Mouse (Mus musculus) limb, embryonic 15.5 days (tissue): ENCODE measurements around the gene Bsn. TPM values are rescaled to one million over a fixed set of nuclear protein-coding genes. Genes with fewer than 3 reads are reported as not detected.

Experiments used
- ATAC-seq: fragments of 200-750 bp; cut with Nextera tagmentation; 2 replicates; pipeline ENCODE4 v1.8.0; 2017; ENCODE audit warnings: low read depth, moderate TSS enrichment; ENCODE audit not compliant: insufficient number of reproducible peaks, low FRiP score, low TSS enrichment
- H3K27ac ChIP-seq: fragments of 300-500 bp; sonication (generic); 2 replicates; pipeline ENCODE4 v1.5.1; 2015; ENCODE audit warnings: moderate library complexity, mild to moderate bottlenecking, inconsistent platforms
- H3K27me3 ChIP-seq: fragments of 300-500 bp; sonication (generic); 2 replicates; pipeline ENCODE4 v1.6.1; 2015; ENCODE audit warnings: inconsistent platforms
- H3K36me3 ChIP-seq: fragments of 300-500 bp; sonication (generic); 2 replicates; pipeline ENCODE4 v1.6.1; 2015; ENCODE audit warnings: inconsistent platforms
- H3K4me1 ChIP-seq: fragments of 300-500 bp; sonication (generic); 2 replicates; pipeline ENCODE4 v1.6.1; 2015; ENCODE audit warnings: inconsistent platforms
- H3K4me2 ChIP-seq: fragments of 300-500 bp; sonication (generic); 2 replicates; pipeline ENCODE4 v1.6.1; 2015; ENCODE audit warnings: mild to moderate bottlenecking, inconsistent platforms
- H3K4me3 ChIP-seq: fragments of 300-500 bp; sonication (generic); 2 replicates; pipeline ENCODE4 v1.5.1; 2015; ENCODE audit warnings: mild to moderate bottlenecking, inconsistent platforms
- H3K9ac ChIP-seq: fragments of 300-500 bp; sonication (generic); 2 replicates; pipeline ENCODE4 v1.6.1; 2015; ENCODE audit warnings: inconsistent platforms
- H3K9me3 ChIP-seq: fragments of 300-500 bp; sonication (generic); 2 replicates; pipeline ENCODE4 v1.6.1; 2016; ENCODE audit warnings: inconsistent platforms
- WGBS: fragments of 180-500 bp; shearing (Covaris S2); methylation state at CpG from one replicate; pipeline ENCODE4 v1.1.7; 2015; 5-methylcytosine and 5-hydroxymethylcytosine counted together
- polyA plus RNA-seq: library from polyadenylated mRNA; unstranded; fragments of >200 nt; fragmentation: Nextera tagmentation; extraction: Ambion mirVana; gene quantifications from 2 replicates; pipeline ENCODE4 v1.2.1, GENCODE M21; 2015

The Bsn gene
- polyA plus RNA-seq, 1 experiment from 2014 or later, result 0.82 TPM

- no peak overlapping the region for H3K4me3 ChIP-seq
- ATAC-seq, result no peak
- 84% methylated on average over 6 of the region's 6 CpGs for WGBS
- no peaks in the 10 kb centered on the region for H3K27me3 ChIP-seq
- H3K4me1 ChIP-seq, result peaks cover 31% of the 10 kb centered on the region
- H3K27ac ChIP-seq, result no peak overlapping the region
- peaks cover 88% of the 10 kb centered on the region for H3K36me3 ChIP-seq
- H3K9ac ChIP-seq, result no peak overlapping the region
- no peaks in the 10 kb centered on the region for H3K9me3 ChIP-seq
- H3K4me2 ChIP-seq, result no peak overlapping the region
Observed at GRCm38 (mm10) chr9:108055661-108056237, 134.4 kb downstream of the Bsn start.

GRCm38 (mm10) chr9:108055061-108055460 is 135.1 kb downstream of the Bsn start:
- H3K36me3 ChIP-seq, result peaks cover 87% of the 10 kb centered on the region
- no peak overlapping the region for H3K4me3 ChIP-seq
- WGBS, result 71% methylated on average over 1 of the region's 1 CpGs
- H3K27ac ChIP-seq, result no peak overlapping the region
- ATAC-seq, result no peak
- H3K4me1 ChIP-seq, result peaks cover 38% of the 10 kb centered on the region
- H3K9me3 ChIP-seq, result no peaks in the 10 kb centered on the region
- H3K9ac ChIP-seq, result no peak overlapping the region
- no peak overlapping the region for H3K4me2 ChIP-seq
- no peaks in the 10 kb centered on the region for H3K27me3 ChIP-seq

GRCm38 (mm10) chr9:108054331-108055040 is 135.7 kb downstream of the Bsn start:
- Histone ChIP-seq H3K36me3 (peaks cover 81% of the 10 kb centered on the region), H3K9ac (no peak overlapping the region), H3K4me1 (peaks cover 44% of the 10 kb centered on the region), H3K9me3 (no peaks in the 10 kb centered on the region), H3K4me2 (no peak overlapping the region), H3K4me3 (no peak overlapping the region), H3K27ac (no peak overlapping the region), H3K27me3 (no peaks in the 10 kb centered on the region)
- 87% methylated on average over 22 of the region's 22 CpGs for WGBS
- no peak for ATAC-seq

GRCm38 (mm10) chr9:108053665-108054225 is 136.4 kb downstream of the Bsn start:
- WGBS, result 90% methylated on average over 15 of the region's 15 CpGs
- peaks cover 74% of the 10 kb centered on the region for H3K36me3 ChIP-seq
- peak overlapping the region; percentile 23 for H3K4me3 ChIP-seq
- ATAC-seq, result no peak
- H3K4me2 ChIP-seq, result peak overlapping the region; percentile 43; the same call in 1 of the 2 replicates
- H3K9ac ChIP-seq, result no peak overlapping the region
- H3K27me3 ChIP-seq, result no peaks in the 10 kb centered on the region
- no peaks in the 10 kb centered on the region for H3K9me3 ChIP-seq
- peaks cover 45% of the 10 kb centered on the region for H3K4me1 ChIP-seq
- H3K27ac ChIP-seq, result peak overlapping the region; percentile 72

- peaks cover 50% of the 10 kb centered on the region for H3K4me1 ChIP-seq
- peaks cover 67% of the 10 kb centered on the region for H3K36me3 ChIP-seq
- peak within 1 kb of the TSS; percentile 23 for H3K4me3 ChIP-seq
- no peaks in the 10 kb centered on the region for H3K27me3 ChIP-seq
- no peak within 1 kb of the TSS for H3K9ac ChIP-seq
- H3K9me3 ChIP-seq, result no peaks in the 10 kb centered on the region
- H3K27ac ChIP-seq, result peak within 1 kb of the TSS; percentile 72
- 54% methylated on average over 20 of the region's 20 CpGs for WGBS
- peak; percentile 37 for ATAC-seq
- peak within 1 kb of the TSS; percentile 43 for H3K4me2 ChIP-seq
Observed at GRCm38 (mm10) chr9:108052885-108053664, 137.1 kb downstream of the Bsn start, which contains the start of gene Amigo3. Gene Amigo3, plus strand, starts transcription at chr9:108053159.

- Histone ChIP-seq H3K4me1 (peaks cover 57% of the 10 kb centered on the region), H3K9ac (no peak overlapping the region), H3K9me3 (no peaks in the 10 kb centered on the region), H3K4me2 (no peak overlapping the region), H3K27me3 (no peaks in the 10 kb centered on the region), H3K27ac (peak overlapping the region; percentile 61), H3K36me3 (peaks cover 63% of the 10 kb centered on the region), H3K4me3 (no peak overlapping the region)
- ATAC-seq, result no peak
- WGBS, result 67% methylated on average over 7 of the region's 7 CpGs
Observed at GRCm38 (mm10) chr9:108052411-108052810, 137.8 kb downstream of the Bsn start.

- no peak for ATAC-seq
- H3K4me2 ChIP-seq, result no peak overlapping the region
- no peaks in the 10 kb centered on the region for H3K9me3 ChIP-seq
- H3K4me1 ChIP-seq, result peaks cover 57% of the 10 kb centered on the region
- H3K4me3 ChIP-seq, result no peak overlapping the region
- WGBS, result 80% methylated on average over 4 of the region's 4 CpGs
- peaks cover 63% of the 10 kb centered on the region for H3K36me3 ChIP-seq
- H3K27ac ChIP-seq, result peak overlapping the region; percentile 61; the same call in 1 of the 2 replicates
- no peak overlapping the region for H3K9ac ChIP-seq
- H3K27me3 ChIP-seq, result no peaks in the 10 kb centered on the region
Observed at GRCm38 (mm10) chr9:108051931-108052220, 138.3 kb downstream of the Bsn start.

GRCm38 (mm10) chr9:108051184-108051930 is 138.8 kb downstream of the Bsn start:
- no peaks in the 10 kb centered on the region for H3K9me3 ChIP-seq
- H3K27ac ChIP-seq, result 0 out of 2 replicates have a peak overlapping the region, but pooled peaks have one; percentile 61
- ATAC-seq, result no peak
- 92% methylated on average over 15 of the region's 15 CpGs for WGBS
- peaks cover 63% of the 10 kb centered on the region for H3K36me3 ChIP-seq
- peaks cover 57% of the 10 kb centered on the region for H3K4me1 ChIP-seq
- no peak overlapping the region for H3K4me2 ChIP-seq
- no peak overlapping the region for H3K9ac ChIP-seq
- no peaks in the 10 kb centered on the region for H3K27me3 ChIP-seq
- no peak overlapping the region for H3K4me3 ChIP-seq

GRCm38 (mm10) chr9:108049561-108050251 is 140.5 kb downstream of the Bsn start:
- Histone ChIP-seq H3K4me3 (peak overlapping the region; percentile 79), H3K27ac (peak overlapping the region; percentile 83), H3K4me2 (peak overlapping the region; percentile 75), H3K9ac (peak overlapping the region; percentile 62), H3K36me3 (peaks cover 63% of the 10 kb centered on the region), H3K4me1 (peaks cover 57% of the 10 kb centered on the region), H3K9me3 (no peaks in the 10 kb centered on the region), H3K27me3 (no peaks in the 10 kb centered on the region)
- whole genome bisulfite sequencing, result 39% methylated on average over 15 of the region's 15 CpGs
- no peak for ATAC-seq

- peak; percentile 92 for ATAC-seq
- Histone ChIP-seq H3K9me3 (no peaks in the 10 kb centered on the region), H3K4me1 (peaks cover 57% of the 10 kb centered on the region), H3K36me3 (peaks cover 60% of the 10 kb centered on the region), H3K9ac (peak within 1 kb of the TSS; percentile 62), H3K4me3 (peak within 1 kb of the TSS; percentile 79), H3K4me2 (peak within 1 kb of the TSS; percentile 75), H3K27ac (peak within 1 kb of the TSS; percentile 85), H3K27me3 (no peaks in the 10 kb centered on the region)
- under 1% methylated on average over 36 of the region's 39 CpGs for WGBS
Observed at GRCm38 (mm10) chr9:108049016-108049455, 141.1 kb downstream of the Bsn start, which contains the start of gene Gmppb. Gene Gmppb, plus strand, starts transcription at chr9:108049242.

- H3K4me1 ChIP-seq, result peaks cover 53% of the 10 kb centered on the region
- peak overlapping the region; percentile 79 for H3K4me3 ChIP-seq
- peaks cover 57% of the 10 kb centered on the region for H3K36me3 ChIP-seq
- H3K9ac ChIP-seq, result peak overlapping the region; percentile 35; the same call in 1 of the 2 replicates
- peak overlapping the region; percentile 85 for H3K27ac ChIP-seq
- H3K27me3 ChIP-seq, result no peaks in the 10 kb centered on the region
- H3K9me3 ChIP-seq, result no peaks in the 10 kb centered on the region
- under 1% methylated on average over 19 of the region's 19 CpGs for WGBS
- ATAC-seq, result no peak; the same call in 1 of the 2 replicates
- peak overlapping the region; percentile 75 for H3K4me2 ChIP-seq
Observed at GRCm38 (mm10) chr9:108048566-108048955, 141.6 kb downstream of the Bsn start.
